Mouse (Mus musculus) cerebral cortex, adult 2 months (tissue): ENCODE data around the gene Nfya.

ENCODE experiments used
- WGBS: fragments of 180-500 bp; shearing (Covaris S2); methylation state at CpG from one replicate; pipeline ENCODE4 v1.1.7; 2018; 5-methylcytosine and 5-hydroxymethylcytosine counted together

Gene Nfya

DNA sequence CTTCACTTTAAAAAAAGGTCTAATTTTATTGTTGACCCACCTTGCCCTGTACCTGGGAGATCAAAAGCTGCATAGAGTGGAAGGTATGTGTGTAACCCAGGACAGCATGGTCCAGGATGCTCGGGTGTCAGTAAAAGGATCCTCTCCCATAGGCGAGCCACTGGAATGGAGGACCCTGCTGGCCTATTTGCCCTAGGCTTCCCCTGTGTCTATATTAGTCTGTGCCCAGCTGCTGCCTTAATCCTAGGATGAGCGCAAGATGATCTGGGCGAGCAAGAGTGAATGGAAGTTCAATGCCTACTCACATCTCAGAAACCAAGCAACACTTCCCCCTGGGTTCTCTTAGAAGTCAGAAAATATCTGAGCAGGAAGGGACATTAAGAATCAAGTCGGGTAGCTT lies 21.3 kb upstream of the Nfya start:
- WGBS, result 91% methylated on average over 5 of the region's 5 CpGs

DNA sequence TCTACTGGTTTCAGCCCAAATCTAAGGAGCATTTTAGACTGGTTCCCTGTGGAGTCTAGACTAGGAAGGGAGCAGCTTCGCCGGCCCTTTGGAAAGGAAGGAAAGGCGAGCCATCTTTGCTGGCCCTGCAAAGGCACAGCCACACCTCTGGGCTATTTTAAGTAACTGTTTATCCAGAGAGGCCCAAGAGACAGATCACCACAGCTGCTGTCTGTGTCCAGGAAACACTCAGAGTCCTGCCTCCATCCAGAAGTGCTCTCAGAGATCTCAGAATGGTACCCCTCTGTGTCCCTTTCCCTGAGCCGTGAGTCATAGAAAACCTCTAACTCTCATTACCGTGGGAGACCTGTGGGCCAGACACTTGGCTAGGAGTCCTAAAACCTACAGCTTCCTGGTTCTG lies 20.7 kb upstream of the Nfya start:
- WGBS, result 66% methylated on average over 5 of the region's 5 CpGs

DNA sequence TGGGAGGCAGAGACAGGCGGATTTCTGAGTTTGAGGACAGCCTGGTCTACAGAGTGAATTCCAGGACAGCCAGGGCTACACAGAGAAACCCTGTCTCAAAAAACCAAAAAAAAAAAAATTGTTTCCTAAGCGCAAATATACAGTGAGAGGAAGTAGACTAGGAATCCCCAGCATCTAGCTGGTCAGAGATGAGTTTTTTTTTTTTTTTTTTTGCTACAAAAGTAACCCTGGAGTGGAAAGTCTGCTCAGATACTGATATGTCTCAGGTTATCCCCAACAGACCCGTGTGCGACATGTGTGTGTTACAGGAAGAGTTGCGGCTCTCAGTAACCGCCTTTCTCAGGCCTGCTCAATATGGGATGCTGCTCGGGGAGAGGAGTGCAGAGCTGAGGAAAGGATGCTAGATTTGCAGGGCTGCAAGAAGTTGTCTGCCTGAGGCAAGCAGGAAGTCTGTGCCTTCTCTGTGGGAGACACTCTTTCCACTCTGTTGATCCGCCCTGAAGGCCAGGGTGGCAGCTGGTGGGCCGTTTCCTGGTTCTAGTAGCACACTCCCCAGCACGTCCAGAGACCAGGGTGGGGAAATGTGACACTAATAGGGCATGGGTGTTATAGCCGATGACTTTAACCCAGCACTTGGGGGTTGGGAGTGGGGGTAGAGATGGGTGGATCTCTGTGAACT lies 18.3 kb upstream of the Nfya start:
- WGBS, result 79% methylated on average over 11 of the region's 11 CpGs

DNA sequence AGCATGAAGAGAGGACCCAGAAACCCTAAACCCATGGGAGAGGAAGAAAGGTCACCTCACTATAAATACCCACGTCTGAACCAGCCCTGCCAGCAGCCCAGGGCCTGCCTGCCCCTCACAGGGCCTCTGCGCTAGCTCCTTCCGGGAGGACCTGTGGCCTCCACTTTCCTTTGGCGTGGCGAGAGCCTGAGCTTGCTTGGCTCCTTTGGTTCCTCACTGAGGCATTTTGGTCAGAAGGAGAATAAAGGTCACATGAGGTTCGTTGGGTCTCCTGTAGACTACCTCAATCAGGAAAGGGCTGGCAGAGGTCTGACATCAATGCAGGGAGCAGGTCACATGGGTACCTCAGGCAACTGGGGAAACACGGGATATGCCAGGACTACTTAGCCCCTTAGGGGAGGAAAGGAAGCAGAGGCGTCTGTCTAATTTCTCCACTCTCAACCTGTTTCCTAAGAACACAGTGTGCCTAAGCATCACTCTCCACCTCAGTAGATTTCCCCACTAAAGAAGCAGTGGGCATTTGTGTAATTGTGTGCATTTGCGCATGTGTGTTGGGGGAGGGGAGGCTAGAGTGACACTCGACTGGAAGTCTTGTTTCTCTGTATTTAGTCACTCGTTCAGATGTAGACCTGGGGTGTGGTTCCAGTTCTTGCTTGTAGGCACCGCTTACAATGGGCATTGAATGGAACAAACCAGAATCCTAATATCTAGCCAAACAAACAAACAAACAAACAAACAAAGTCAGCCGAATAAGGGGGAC lies 17.5 kb upstream of the Nfya start:
- 77% methylated on average over 13 of the region's 13 CpGs for WGBS

DNA sequence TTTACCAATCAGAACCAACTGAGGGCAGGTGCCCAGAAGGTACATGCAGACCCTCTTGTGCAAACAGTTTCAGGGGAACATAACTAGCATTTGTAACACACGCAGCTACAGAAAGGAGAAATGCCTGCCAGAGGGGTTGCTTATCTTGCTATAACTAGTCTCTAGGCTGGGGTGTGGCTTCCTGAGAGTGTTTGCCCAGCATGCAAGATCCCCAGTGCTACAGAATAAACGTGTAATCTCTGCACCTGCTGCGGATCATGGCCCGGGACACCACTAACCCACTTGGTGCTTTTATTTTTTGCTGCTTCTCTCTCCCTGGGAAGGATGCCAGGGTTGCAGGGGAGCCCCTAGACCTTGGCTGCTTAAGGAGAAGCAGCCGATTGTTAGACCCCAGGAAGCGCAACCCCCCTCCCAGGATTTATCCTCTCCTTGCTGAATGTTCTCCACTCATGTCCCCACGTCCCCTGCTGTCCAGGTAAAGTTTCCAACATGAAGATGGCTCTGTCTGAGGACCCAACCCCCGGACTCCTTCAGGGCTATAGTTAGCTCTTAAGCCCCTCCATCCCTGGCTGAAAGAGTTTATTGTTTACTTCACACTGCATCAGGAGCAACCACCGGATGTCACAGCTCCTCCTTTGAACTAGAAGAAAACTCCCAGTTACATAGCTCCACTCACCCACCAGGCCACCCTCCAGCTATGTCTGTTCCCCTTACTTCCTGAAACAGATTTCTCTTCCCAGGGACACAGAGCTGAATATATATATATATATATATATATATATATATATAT lies 16.3 kb upstream of the Nfya start:
- 29% methylated on average over 9 of the region's 9 CpGs for WGBS

DNA sequence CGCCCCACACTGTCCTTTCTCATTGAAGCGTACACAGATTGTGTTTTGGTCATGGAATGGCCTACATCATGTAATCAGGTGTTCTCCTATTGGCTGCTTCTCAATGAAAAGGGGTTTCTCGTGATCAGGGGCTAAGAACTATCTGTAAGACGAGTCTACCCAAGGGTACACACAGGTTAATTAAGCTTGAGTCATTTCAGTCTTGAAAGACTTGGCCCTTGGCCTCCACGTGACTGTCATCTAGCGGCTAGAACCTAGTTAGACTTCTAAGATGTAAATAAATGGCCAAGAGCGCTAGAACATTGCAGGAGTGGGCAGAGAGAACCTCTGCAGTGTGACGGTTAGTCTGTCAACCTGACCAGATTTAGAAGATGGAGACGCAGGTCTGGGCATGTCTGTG lies 14.5 kb upstream of the Nfya start:
- 92% methylated on average over 9 of the region's 9 CpGs for WGBS

DNA sequence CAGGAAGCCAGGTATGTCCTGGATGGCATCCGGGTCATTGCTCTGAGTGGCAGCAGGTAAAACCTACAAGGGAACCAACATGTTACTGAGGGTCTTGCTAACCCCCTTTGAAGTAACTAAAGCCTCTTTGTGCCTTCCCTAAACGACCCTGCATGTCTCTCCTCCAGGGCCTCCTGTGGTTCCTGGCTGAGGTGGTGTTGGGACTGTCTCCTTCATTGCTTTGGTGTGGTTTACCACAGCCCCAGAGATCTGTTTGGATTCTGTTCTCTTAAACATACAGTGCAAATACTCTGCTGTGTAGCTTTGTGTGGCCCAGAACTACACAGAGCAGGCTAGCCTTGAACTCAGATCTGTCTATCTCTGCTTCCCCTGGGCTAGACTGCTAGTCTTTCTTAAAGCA lies 9.9 kb upstream of the Nfya start:
- WGBS, result 65% methylated on average over 2 of the region's 2 CpGs

DNA sequence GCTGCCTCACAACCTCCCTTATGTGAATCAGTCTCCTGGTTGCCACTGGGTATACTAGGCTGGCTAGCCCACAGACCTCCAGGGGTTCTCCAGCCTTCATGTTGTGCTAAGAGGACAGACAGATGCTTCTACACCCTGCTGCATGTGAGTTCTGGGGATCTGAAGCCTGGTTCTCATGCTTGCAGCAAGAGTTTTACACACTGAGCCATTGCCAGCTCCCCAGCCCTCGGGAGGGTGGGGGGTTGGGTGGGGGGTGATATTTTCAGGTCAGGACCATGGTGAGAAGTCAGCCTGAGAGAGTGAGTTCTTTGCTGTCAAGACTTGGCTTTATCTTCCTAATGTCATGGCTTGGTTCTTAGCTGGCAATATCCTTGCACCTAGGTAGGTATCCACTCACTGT lies 9.1 kb upstream of the Nfya start:
- 81% methylated on average over 1 of the region's 1 CpGs for WGBS

DNA sequence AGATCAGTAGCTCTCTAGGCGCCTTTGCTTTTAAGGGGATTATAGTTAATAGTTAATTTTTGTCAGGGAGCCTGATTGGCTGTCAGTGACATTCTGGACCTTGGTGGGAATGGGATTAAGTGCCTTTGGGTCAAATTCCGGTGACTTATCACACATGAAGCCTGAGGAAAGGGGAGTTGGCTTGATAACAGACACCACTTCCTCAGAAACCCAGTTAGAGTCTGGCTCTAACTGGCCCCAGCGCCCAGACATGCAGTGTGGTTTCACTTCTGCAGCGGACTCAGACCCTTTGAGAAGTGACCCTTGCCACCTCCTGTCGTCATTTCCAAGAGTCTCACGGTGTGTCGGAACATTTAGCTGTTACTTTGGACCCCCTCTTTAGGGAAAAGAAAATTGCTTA lies 8.5 kb upstream of the Nfya start:
- 90% methylated on average over 7 of the region's 7 CpGs for WGBS

DNA sequence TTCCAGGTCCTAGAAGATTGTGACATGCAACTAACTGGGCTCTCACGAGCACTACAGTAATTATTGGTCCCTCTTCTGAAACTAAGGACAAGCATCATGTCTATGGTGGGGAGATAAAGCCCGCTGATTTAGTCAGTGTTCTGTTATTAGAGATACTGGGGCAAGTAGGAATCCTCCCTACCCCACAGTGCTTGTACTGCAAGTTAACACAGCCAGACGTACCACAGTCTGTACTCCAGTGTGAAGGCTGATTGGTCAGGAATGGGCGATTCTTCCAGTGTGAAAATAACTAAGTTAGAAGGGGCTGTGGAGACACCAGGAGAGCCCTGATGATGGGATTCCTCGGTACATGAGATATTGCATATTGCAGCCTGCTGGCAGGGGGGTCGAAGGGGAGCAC lies 7.8 kb upstream of the Nfya start:
- 94% methylated on average over 6 of the region's 6 CpGs for WGBS

DNA sequence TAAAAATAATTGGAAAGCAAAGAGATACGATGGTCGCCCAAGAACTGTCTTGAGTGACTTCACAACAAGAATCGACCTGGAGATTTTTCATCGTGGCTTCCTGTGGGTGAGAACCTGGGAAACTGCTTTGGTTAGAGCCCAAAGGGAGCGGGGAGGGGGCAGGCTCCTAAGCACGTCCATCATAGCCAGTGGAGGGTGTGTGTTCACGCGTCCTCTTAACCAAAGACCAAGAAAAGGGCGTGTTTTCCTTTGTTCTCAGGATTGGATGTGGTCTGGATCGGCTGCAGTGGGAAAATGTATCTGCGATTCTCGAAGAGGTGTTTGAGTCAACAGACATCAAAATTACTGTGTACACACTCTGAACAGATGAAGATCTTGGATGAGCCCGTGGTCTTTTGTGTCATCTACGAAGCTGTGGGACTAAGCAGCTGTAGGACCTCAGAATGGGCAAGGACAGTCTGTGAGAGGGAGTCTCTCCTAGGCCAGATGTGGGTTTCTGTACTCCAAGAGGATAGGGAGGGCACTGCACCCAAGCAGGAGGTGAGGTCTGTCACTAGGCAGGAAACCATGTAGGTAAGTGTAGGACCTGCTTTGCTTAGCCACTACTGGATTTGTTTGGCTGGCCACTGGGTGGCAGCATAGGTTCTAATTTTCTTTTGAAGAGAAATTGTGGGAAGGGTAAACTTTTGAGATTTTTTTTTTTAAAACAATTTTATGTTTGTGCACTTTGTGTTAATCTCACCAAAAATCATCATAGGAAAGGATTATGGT lies 6.9 kb upstream of the Nfya start:
- WGBS, result 84% methylated on average over 14 of the region's 14 CpGs

DNA sequence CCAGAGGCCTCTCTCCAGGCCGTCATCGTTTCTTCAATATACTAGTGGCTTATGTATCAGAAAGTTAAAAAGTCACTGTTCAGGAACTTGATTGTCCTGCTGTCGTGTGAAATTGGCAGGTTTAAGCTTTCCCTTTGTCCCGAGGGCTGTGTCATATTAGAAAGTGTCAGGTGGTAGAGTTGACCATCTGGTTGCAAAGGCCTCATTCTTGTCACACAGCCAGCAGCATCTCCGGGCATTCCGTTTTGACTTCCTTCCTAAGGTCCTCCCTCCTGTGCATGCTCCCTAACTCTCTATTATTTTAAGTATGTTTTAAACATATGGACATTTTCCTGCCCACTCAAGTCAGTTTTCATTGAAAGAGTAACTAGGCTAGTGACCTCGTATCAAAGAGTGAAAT lies 6.3 kb upstream of the Nfya start:
- 72% methylated on average over 7 of the region's 7 CpGs for whole genome bisulfite sequencing

DNA sequence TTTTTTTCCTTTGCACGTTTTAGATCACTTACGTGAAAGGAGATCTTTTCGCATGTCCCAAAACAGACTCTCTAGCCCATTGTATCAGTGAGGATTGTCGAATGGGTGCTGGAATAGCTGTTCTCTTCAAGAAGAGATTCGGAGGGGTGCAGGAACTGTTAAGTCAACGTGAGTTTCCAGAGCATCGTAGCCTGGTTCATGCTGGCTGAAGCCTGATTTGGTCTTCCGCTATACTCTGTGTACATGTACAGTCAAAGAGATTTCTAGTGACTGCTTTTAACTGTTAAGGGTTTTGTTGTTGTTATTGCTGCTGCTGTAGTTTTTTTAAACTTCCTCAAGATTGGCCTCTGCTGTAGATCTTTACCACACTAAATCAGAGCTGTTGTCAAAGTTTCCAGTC lies 1.5 kb upstream of the Nfya start:
- 22% methylated on average over 8 of the region's 8 CpGs for WGBS

DNA sequence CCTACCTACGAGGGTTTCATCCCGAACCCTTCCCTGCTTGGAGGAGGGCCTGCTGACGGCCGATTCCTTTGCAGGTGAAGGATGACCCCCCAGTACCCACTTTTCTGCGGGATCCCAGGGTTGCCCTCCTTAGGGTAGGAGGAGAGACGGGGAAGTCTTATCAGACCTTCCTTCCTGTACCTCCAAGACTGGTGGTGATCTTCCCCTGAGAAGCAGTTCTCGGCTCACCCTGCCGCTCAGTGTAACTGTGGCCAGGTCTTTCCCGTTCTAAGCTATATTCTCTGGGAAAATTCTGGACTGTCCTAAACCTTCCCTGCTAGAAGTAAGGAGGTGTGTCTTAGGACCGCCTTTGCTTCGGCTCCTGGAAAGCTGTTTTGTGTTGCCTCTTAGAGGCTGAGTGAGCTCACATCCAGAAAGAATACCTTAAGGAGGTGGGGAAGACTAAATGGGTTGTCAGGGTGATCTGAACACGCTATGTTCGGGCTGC lies 636 bp upstream of the Nfya start:
- under 1% methylated on average over 13 of the region's 13 CpGs for WGBS

DNA sequence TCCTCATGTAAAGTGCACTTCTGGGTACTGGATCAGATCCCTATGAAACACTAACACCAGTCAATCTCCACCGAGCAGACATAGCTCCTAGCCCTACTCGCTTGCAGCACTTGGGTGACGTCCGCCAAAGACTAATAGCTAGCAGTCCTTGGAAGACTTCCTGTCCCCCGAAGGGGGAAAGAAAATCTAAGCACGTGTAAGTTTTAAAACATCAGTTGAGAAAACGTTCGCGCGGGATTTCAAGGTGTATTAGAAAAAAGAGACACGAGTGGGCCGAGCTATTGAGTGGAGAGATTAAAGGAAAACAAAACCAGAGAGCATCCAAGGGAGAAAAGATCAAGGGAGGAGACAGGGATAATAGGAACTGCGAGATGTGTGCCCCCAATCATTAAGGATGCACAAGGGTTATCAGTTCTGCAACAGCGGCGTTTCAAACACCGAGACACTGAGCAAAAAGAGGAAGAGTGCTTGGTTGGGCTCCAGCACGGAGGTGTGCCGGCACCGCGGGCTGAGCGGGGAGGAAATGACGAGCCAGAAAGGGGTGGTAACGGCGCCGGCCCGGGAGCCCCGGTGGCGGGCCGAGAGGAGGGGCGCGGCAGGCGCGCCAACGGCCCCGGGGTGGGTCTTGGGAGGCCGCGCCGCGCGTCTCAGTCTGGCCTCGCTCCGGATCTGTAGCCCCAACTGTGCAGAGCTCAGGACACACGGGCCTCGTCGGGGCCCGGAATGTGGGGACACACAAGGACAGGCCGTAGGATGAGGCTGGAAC lies 997 bp downstream of the Nfya start:
- under 1% methylated on average over 47 of the region's 47 CpGs for WGBS

DNA sequence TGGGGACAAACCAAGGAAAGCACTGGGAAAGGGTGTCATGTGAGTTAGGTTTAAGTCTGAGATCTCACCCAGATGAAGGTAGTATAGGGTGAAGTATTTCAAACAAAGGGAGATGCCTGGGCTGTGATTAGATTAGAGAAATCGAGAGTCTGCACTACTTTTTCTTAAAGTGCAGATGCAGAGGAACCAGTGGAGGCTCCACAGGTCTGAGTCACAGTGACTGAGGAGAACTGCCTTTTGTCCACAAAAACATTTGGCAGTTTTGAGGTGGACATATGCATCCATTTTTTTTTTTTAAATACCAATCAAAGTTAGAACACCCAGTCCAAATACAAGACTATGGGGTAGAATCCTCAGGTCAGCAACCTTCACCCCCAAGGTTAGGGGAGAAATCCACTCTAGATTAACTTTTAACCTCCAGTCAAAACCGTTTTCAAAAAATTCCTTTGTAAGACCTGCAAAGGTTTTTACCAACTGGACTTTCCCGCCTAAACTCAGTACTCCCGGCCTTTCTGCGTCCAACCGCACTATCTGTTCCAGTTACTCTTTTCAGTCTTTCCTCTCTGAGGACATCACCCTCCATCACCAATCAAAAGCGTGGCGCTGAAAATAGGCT lies 1.7 kb downstream of the Nfya start:
- WGBS, result 5% methylated on average over 8 of the region's 8 CpGs

DNA sequence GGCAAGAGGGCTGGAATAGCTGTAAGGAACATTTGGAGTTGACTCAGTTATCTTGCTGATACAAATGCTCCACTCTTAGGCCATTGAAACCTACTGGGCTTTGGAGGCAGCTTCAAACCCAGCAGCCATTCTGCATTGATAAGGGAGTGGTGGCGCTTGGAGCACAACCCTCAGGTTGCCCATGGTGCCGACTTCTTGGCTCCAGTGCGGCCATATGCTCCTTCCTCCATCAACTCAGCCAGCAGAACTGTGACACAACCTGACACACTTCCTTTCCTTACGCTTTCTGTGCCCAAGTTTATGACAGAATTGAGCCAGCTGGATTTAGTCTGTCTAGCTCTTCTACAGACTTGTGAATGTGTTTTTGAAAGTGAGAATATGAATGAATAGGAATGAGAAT lies 2.6 kb downstream of the Nfya start:
- WGBS, result 53% methylated on average over 4 of the region's 4 CpGs

DNA sequence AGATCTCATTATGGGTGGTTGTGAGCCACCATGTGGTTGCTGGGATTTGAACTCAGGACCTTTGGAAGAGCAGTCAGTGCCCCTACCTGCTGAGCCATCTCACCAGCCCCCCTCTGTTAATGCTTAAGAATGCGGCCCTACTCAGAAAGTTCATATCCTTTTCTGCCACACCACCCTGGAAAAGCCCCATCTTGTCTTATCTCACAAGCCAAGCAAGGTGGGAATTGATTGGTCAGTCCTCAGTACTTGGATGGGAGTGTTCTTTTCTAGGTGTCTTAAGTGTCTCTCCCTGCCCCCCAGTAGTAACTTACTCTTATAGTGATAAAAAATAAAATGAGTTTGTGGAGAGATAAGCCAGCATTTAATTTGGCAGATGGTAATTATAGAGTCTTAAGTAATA lies 5.0 kb downstream of the Nfya start:
- WGBS, result 88% methylated on average over 1 of the region's 1 CpGs

DNA sequence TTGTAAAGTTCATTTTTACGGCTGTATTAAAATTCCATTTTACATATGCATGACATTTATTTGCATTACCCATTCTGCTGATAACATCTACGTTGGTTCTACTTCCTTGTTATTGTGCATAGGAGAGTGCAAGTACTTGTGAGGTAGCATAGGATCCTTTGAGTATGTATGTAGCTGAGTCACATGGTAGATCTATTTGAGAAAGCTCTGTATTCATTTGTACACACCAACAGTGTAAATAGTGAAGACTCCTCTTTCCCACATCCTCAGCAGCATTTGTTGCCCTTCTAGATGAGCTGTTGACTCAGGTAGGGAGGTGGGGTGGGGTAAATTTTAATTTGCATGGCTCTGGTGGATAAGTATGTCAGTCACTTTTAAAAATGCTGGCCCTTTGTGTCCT lies 5.9 kb downstream of the Nfya start:
- 89% methylated on average over 2 of the region's 2 CpGs for WGBS

DNA sequence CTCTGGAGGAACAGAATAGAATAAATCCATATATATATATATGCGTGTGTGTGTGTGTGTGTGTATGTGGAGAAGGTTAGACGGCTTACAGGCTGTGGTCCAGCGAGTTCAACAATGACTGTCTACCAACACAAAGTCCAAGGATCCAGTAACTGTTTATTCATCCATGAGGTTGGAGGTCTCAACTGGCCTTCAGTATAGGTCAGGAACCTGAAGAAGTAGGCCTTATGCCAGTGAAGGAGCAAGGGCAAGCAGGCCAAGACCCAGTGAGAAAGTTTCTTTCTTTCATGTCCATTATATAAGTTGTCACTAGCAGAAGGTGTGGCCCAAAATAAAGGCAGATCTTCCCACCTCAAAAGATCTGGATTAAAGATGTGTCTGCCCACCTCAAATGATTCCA lies 7.0 kb downstream of the Nfya start:
- 90% methylated on average over 3 of the region's 3 CpGs for WGBS

DNA sequence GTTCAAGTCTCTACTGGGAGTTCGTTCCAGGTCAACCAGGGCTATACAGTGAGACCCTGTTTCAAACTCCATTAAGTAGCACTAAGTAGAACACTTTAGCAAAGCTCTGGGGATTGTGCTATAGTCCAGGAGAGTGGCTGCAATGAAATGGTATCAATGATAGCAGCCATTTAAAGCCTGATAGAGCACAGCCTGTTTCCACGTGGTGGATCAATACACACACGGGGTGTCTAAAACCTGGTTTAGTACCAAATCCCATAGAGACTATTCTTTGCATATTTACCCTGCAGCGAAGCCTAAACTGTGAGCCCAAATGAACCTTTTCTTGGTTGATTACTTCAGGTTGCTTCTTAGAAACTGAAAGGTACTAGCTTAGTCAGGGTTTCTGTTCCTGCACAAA lies 8.0 kb downstream of the Nfya start:
- WGBS, result 89% methylated on average over 4 of the region's 4 CpGs
